Mouse (Mus musculus): ENCODE results near the gene Hsh2d. TPM values are rescaled to one million over a fixed set of nuclear protein-coding genes. Genes with fewer than 3 reads are reported as not detected.

The Hsh2d gene
- polyA plus RNA-seq, 1 experiment from 2014 or later, result not detected

DNA sequence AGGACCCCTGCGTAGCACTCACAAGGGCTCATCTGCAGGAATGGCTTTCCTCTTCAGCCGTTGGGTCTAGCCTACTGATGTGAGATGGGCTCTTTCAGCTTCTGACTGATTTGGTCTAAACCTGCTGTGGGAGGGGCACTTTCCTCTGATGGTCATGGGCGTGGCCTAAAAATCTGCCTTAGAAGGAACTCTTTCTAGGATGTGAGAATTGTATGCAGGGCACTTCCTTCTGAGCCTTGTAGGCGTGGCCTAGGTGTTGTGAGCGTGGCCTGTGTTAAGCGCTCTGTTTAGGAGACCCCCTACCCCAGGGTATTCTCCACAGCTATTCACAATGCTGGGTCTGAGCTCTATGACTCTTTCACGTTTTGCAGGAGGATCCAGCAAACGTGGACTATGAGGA lies 8.6 kb downstream of the Hsh2d start:
- ATAC-seq (ENCODE audit: low FRiP score), result no peak
- 64% methylated on average over 8 of the region's 8 CpGs for WGBS
- H3K4me1 ChIP-seq, result no peaks in the 10 kb centered on the region
- H3K9me3 ChIP-seq (replicated peaks), result peaks cover 16% of the 10 kb centered on the region
- no peak overlapping the region for H3K27ac ChIP-seq (replicated peaks)
- no peaks in the 10 kb centered on the region for H3K27me3 ChIP-seq (replicated peaks)
- no peaks in the 10 kb centered on the region for H3K36me3 ChIP-seq
- no peak overlapping the region for H3K4me3 ChIP-seq (replicated peaks)
- no peak overlapping the region for H3K9ac ChIP-seq (replicated peaks)
- H3K4me2 ChIP-seq, result no peak overlapping the region

DNA sequence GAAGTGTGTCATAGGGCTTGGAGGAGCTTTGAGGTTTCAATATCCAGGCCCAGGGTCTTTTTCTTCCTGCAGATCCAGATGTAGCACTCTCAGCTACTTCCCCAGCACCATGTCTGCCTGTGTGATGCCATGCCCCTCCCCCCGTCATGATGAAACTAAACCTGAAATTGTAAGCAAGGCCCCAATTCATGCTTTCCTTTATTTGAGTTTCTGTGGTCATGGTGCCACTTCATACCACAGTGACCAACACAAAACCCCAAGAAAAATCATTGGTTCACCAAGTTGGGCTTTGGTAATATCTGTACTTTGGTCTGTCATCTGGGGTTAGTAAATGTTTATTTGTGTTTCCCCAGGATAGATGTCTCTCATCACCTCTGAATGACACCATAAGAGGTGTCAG lies 19.1 kb downstream of the Hsh2d start:
- H3K27me3 ChIP-seq (replicated peaks), result no peaks in the 10 kb centered on the region
- no peak overlapping the region for H3K4me2 ChIP-seq
- H3K4me1 ChIP-seq, result no peaks in the 10 kb centered on the region
- H3K9me3 ChIP-seq (replicated peaks), result peaks cover 5% of the 10 kb centered on the region; the same call in 1 of the 2 replicates
- ATAC-seq (ENCODE audit: low FRiP score), result no peak
- H3K27ac ChIP-seq (replicated peaks), result no peak overlapping the region
- no peaks in the 10 kb centered on the region for H3K36me3 ChIP-seq
- H3K4me3 ChIP-seq (replicated peaks), result no peak overlapping the region
- 86% methylated on average over 1 of the region's 1 CpGs for WGBS
- H3K9ac ChIP-seq (replicated peaks), result no peak overlapping the region

DNA sequence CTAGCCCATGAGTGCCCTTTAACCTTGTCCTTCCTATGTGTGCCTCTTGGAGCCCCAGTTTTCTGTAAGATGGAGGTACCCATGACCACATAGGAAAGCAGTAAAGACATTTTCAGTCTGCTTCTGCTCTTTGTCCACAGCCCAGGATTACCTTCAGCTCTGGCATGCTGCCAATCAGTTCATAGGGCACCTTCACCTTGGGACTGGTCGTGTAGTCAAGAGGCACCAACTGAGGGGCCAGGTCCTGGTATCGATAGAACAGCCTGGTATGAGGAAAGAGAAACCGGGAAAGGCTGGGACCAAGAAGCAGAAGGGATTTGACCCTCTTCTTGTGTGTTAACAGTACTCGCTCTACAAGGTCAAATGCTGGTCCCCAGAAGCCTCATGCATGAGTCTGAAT lies 20.8 kb downstream of the Hsh2d start:
- Histone ChIP-seq H3K9ac (replicated peaks) (no peak overlapping the region), H3K27me3 (replicated peaks) (peaks cover 7% of the 10 kb centered on the region; the same call in 1 of the 2 replicates), H3K4me3 (replicated peaks) (no peak overlapping the region), H3K9me3 (replicated peaks) (no peaks in the 10 kb centered on the region), H3K27ac (replicated peaks) (no peak overlapping the region), H3K4me1 (no peaks in the 10 kb centered on the region), H3K36me3 (no peaks in the 10 kb centered on the region), H3K4me2 (no peak overlapping the region)
- ATAC-seq (ENCODE audit: low FRiP score), result no peak
- WGBS, result 75% methylated on average over 4 of the region's 4 CpGs

DNA sequence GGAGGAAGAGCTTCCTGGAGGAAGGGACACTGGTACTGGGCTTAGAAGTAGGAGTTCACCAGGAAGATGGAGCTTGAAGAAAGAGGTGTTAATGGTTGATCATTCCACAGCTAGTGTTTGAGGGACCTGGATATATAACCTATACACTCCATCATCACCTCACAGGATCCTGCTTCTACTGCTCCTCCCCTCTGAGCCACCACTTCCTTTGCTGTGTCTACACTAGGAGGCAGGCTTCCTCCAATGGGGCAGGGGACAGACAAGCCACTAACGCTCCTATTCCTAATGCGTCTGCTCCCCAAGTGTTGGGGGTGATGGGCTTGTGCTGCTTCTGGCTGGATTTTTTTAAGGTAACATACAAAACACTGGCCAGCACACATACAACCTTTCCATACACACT lies 21.3 kb downstream of the Hsh2d start:
- no peak for ATAC-seq (ENCODE audit: low FRiP score)
- H3K4me2 ChIP-seq, result no peak overlapping the region

DNA sequence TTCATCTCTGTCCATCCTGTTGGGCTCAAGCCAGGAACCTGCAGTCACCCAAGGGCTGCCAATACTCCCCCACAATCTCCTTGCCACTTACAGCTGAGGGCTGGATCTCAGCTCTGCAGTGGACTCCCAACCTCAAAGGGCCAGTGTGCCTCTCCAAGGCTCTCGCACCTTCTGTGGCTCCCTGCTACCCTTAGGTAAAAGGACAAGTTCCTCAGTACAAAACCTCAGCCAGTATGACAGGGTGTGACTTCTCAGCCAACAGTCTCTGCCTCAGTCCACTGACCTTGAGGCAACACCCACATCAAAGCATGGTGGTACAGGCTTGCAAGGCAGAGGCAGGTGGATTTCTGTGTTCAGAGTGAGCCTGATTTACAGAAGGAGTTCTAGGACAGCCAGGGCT lies 22.4 kb downstream of the Hsh2d start:
- Histone ChIP-seq H3K4me1 (no peaks in the 10 kb centered on the region), H3K9ac (replicated peaks) (no peak overlapping the region), H3K36me3 (no peaks in the 10 kb centered on the region), H3K4me2 (no peak overlapping the region), H3K27ac (replicated peaks) (no peak overlapping the region), H3K27me3 (replicated peaks) (peaks cover 20% of the 10 kb centered on the region), H3K4me3 (replicated peaks) (no peak overlapping the region), H3K9me3 (replicated peaks) (no peaks in the 10 kb centered on the region)
- WGBS, result 96% methylated on average over 1 of the region's 1 CpGs
- no peak for ATAC-seq (ENCODE audit: low FRiP score)

More for the DNA sequence above, 21.3 kb downstream of the Hsh2d start:
- Histone ChIP-seq H3K4me3 (replicated peaks) (no peak overlapping the region), H3K36me3 (no peaks in the 10 kb centered on the region), H3K27ac (replicated peaks) (no peak overlapping the region), H3K4me1 (no peaks in the 10 kb centered on the region), H3K9me3 (replicated peaks) (no peaks in the 10 kb centered on the region), H3K9ac (replicated peaks) (no peak overlapping the region), H3K27me3 (replicated peaks) (peaks cover 12% of the 10 kb centered on the region)
- 69% methylated on average over 2 of the region's 2 CpGs for WGBS

DNA sequence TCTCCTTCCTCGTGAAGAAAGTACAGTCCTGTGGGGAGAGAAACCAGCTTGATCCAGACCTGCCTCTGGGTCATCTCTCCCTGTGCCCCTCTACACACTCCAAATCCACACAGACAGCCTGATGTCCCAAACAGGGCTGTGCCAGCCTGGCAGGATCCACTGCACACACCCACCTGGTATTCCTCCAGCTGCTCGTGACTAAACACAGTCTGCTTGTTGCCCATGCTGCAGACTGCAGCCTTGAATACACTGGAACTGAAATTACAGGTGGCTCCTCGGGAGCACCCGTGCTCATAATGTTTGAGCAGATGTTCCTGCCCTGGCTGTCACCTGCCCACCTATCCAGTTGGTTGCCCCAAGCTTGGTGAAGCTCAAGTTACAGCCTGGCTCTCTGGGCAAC lies 23.3 kb downstream of the Hsh2d start, which contains the start of gene Cib3:
Gene Cib3 (minus strand): TSS at position 87 of the 400 bp plus-strand sequence.
- Histone ChIP-seq H3K4me1 (no peaks in the 10 kb centered on the region), H3K4me2 (no peak within 1 kb of the TSS), H3K9me3 (replicated peaks) (no peaks in the 10 kb centered on the region), H3K27me3 (replicated peaks) (peaks cover 28% of the 10 kb centered on the region), H3K4me3 (replicated peaks) (no peak within 1 kb of the TSS), H3K36me3 (no peaks in the 10 kb centered on the region), H3K9ac (replicated peaks) (no peak within 1 kb of the TSS), H3K27ac (replicated peaks) (no peak within 1 kb of the TSS)
- ATAC-seq (ENCODE audit: low FRiP score), result no peak
- WGBS, result 62% methylated on average over 4 of the region's 4 CpGs

DNA sequence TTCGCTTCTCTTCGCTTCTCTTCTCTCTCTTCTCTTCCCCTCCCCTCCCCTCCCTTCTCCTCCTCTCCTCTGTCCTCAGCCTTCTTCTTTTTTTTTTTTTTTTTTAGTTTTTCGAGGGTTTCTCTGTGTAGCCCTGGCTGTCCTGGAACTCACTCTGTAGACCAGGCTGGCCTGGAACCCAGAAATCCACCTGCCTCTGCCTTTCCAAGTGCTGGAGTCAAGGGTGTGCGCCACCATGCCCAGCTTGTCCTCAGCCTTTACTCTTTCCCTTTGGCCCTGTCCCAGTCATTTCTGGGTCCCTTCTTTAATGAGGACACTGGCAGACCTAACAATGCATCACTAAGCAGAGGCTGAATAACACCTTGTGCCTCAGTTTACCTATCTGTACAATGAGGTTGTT lies 24.1 kb downstream of the Hsh2d start, which contains the start of gene Gm11034:
Gene Gm11034 (minus strand): TSS at position 101 of the 400 bp plus-strand sequence.
- Histone ChIP-seq H3K9ac (replicated peaks) (no peak within 1 kb of the TSS), H3K27ac (replicated peaks) (no peak within 1 kb of the TSS), H3K4me1 (no peaks in the 10 kb centered on the region), H3K4me3 (replicated peaks) (no peak within 1 kb of the TSS), H3K9me3 (replicated peaks) (no peaks in the 10 kb centered on the region), H3K36me3 (no peaks in the 10 kb centered on the region), H3K27me3 (replicated peaks) (peaks cover 29% of the 10 kb centered on the region), H3K4me2 (no peak within 1 kb of the TSS)
- WGBS, result 73% methylated on average over 4 of the region's 4 CpGs
- no peak for ATAC-seq (ENCODE audit: low FRiP score)

DNA sequence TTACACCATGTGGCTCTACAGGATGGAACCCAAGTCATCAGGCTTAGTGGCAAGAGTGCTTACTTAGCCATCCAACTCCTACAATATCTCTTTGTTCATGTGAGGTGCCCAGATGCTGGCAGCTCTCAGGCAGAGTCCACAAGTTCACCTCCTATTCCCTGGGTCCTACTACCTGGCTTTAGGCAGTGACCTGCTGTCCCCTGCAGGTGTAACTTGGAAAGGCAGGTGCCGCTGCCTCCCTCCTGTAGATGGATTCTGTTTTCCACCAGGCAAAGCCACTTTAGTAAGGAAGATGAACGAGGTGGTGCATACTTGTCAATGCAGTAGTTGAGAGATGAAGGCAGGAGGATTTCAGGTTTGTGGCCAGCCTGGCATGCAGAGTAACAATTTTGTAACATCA lies 25.6 kb downstream of the Hsh2d start:
- WGBS, result 39% methylated on average over 2 of the region's 2 CpGs
- ATAC-seq (ENCODE audit: low FRiP score), result no peak

DNA sequence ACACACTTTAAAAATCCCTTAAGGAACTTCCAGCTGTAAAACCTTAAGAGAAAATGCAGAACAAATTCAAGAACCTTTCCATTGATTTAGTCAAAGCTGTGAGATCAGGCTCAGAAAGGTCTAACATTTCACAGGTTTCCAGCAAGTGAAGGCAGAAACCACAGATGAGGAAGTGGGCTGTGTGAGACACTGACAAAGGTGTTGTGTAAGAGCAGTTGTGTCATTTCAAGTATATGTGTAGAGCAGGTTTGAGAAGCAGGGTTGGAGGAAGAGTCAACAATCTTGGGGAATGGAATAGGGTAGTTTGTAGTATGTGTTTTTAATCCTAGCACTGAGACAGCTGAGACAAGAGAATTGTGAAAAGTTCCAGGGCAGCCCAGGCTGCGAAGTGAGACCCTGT lies 26.4 kb downstream of the Hsh2d start:
- H3K9ac ChIP-seq (replicated peaks), result 0 out of 2 replicates have a peak overlapping the region, but pooled peaks have one; percentile 7
- H3K4me1 ChIP-seq, result peaks cover 8% of the 10 kb centered on the region
- no peaks in the 10 kb centered on the region for H3K9me3 ChIP-seq (replicated peaks)
- no peak overlapping the region for H3K4me2 ChIP-seq
- 43% methylated on average over 1 of the region's 1 CpGs for WGBS
- H3K4me3 ChIP-seq (replicated peaks), result no peak overlapping the region
- ATAC-seq (ENCODE audit: low FRiP score), result no peak
- H3K36me3 ChIP-seq, result no peaks in the 10 kb centered on the region
- H3K27me3 ChIP-seq (replicated peaks), result peaks cover 29% of the 10 kb centered on the region
- H3K27ac ChIP-seq (replicated peaks), result no peak overlapping the region

More for the DNA sequence above, 25.6 kb downstream of the Hsh2d start:
- no peak overlapping the region for H3K4me2 ChIP-seq
- no peak overlapping the region for H3K4me3 ChIP-seq (replicated peaks)
- no peaks in the 10 kb centered on the region for H3K9me3 ChIP-seq (replicated peaks)
- no peak overlapping the region for H3K9ac ChIP-seq (replicated peaks)
- no peaks in the 10 kb centered on the region for H3K4me1 ChIP-seq
- no peaks in the 10 kb centered on the region for H3K36me3 ChIP-seq
- H3K27ac ChIP-seq (replicated peaks), result no peak overlapping the region
- H3K27me3 ChIP-seq (replicated peaks), result peaks cover 29% of the 10 kb centered on the region

DNA sequence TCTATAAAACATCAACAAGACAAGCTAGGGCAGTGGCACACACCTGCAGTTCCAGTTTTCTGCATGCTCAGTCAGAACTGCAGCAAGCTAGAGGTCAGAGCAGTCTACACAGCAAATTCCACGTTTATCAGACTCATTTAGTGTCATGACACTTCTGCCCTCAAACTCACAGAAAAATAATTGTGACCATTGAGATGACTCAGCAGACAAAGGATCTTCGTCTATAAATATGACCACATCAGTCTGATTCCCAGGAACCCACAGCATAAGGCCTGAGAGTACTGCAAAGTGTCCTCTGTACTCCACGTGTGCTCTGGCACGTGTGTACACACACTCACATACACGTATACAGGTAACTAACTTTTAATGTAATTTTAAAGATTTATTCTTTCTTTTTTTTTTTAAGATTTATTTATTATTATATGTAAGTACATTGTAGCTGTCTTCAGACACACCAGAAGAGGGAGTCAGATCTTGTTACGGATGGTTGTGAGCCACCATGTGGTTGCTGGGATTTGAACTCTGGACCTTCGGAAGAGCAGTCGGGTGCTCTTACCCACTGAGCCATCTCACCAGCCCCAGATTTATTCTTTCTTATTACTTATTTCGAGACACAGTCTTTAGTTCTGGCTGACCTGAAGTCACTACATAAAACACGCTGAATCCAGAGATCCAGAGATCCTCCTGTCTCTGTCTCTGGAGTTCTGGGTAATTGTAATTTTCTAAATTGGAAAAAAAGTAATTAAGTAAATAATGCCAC lies 29.5 kb downstream of the Hsh2d start:
- Histone ChIP-seq H3K4me3 (replicated peaks) (peak overlapping the region; percentile 84), H3K27me3 (replicated peaks) (peaks cover 29% of the 10 kb centered on the region), H3K27ac (replicated peaks) (peak overlapping the region; percentile 68), H3K9me3 (replicated peaks) (no peaks in the 10 kb centered on the region), H3K9ac (replicated peaks) (no peak overlapping the region), H3K4me2 (peak overlapping the region; percentile 63), H3K4me1 (peaks cover 17% of the 10 kb centered on the region), H3K36me3 (peaks cover 25% of the 10 kb centered on the region)
- peak; percentile 26; the same call in 1 of the 2 replicates for ATAC-seq (ENCODE audit: low FRiP score)
- 80% methylated on average over 10 of the region's 10 CpGs for WGBS

DNA sequence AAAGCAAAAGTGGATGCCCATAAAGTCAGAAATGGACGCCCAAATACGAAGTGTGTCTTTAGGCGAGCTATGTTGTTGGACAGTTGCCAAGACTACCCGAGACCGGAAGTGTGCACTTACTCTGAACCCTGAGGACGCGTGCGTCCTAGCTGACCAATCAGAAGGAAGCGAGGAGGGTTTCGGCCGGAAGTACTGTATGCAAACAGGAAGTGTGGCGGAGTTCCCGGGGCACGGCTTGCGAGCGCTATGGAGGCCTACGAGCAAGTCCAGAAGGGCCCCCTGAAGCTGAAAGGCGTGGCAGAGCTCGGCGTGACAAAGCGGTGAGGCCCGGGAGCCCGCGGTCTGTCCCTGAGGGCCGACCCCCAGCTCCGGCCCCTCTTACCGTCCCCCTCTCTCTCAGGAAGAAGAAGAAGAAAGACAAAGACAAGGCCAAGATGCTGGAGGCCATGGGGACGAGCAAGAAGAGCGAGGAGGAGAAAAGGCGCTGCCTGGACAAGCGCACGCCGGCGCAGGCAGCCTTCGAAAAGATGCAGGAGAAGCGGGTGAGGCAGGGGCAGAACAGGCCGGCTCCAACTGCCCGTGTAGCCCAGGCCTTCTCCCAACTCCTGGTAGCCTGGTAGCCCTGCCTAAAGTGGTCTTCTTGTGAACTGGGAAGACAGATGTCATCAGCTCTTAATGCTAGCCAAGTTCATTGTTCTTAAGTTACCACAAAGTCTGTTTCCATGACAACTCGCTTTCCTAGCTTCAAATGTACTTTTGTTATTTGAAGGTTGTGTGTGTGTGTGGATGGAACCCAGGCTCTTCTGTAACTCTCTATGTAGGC lies 30.3 kb downstream of the Hsh2d start, which contains the start of gene Fam32a:
Gene Fam32a (plus strand): TSS at position 190 of the 823 bp plus-strand sequence.
- Histone ChIP-seq H3K27me3 (replicated peaks) (peaks cover 25% of the 10 kb centered on the region), H3K27ac (replicated peaks) (peak within 1 kb of the TSS; percentile 78), H3K4me1 (peaks cover 17% of the 10 kb centered on the region), H3K36me3 (peaks cover 28% of the 10 kb centered on the region), H3K4me3 (replicated peaks) (peak within 1 kb of the TSS; percentile 84), H3K9me3 (replicated peaks) (no peaks in the 10 kb centered on the region), H3K4me2 (peak within 1 kb of the TSS; percentile 63), H3K9ac (replicated peaks) (peak within 1 kb of the TSS; percentile 72)
- ATAC-seq (ENCODE audit: low FRiP score), result peak; percentile 98
- 18% methylated on average over 39 of the region's 39 CpGs for WGBS

Data from neural tube, embryonic 15.5 days (tissue).